Mouse (Mus musculus) lung, postnatal 0 days (tissue): ENCODE measurements around the gene Tnni2. TPM values are rescaled to one million over a fixed set of nuclear protein-coding genes. Genes with fewer than 3 reads are reported as not detected.
A peak's percentile ranks its signal among the peaks of the same experiment; 100 is the strongest.

Experiments used
- ATAC-seq: fragments of 200-750 bp; cut with Nextera tagmentation; 2 replicates; pipeline ENCODE4 v1.8.0; 2017; ENCODE audit warnings: moderate library complexity
- DNase-seq: peaks from one replicate; pipeline ENCODE4 v3.0.0-alpha.2; 2016; ENCODE audit warnings: low spot score
- H3K27ac ChIP-seq: fragments of 300-500 bp; sonication (generic); 2 replicates; pipeline ENCODE4 v1.5.1; 2014; ENCODE audit warnings: antibody characterized with exemption, mild to moderate bottlenecking, low read length, mixed read lengths
- H3K27me3 ChIP-seq: fragments of 300-500 bp; sonication (generic); replicated peaks from 2 replicates; pipeline ENCODE4 v1.6.1; 2014; ENCODE audit warnings: low read length, mixed read lengths; ENCODE audit not compliant: insufficient read depth
- H3K36me3 ChIP-seq: fragments of 300-500 bp; sonication (generic); 2 replicates; pipeline ENCODE4 v1.6.1; 2014; ENCODE audit warnings: low read length, mixed read lengths; ENCODE audit not compliant: insufficient read depth
- H3K4me1 ChIP-seq: fragments of 300-500 bp; sonication (generic); 2 replicates; pipeline ENCODE4 v1.6.1; 2014; ENCODE audit warnings: antibody characterized with exemption, low read depth, low read length, mixed read lengths; ENCODE audit not compliant: insufficient read depth
- H3K4me2 ChIP-seq: fragments of 300-500 bp; sonication (generic); replicated peaks from 2 replicates; pipeline ENCODE4 v1.6.1; 2014; ENCODE audit warnings: low read depth, mild to moderate bottlenecking, low read length, moderate library complexity, mixed read lengths
- H3K4me3 ChIP-seq: fragments of 300-500 bp; sonication (generic); 2 replicates; pipeline ENCODE4 v1.5.1; 2014; ENCODE audit warnings: low read depth, low read length
- H3K9ac ChIP-seq: fragments of 300-500 bp; sonication (generic); replicated peaks from 2 replicates; pipeline ENCODE4 v1.6.1; 2014; ENCODE audit warnings: low read depth, mild to moderate bottlenecking
- H3K9me3 ChIP-seq: fragments of 300-500 bp; sonication (generic); 2 replicates; pipeline ENCODE4 v1.6.1; 2016; ENCODE audit warnings: low read length, mixed read lengths
- CTCF ChIP-seq: IDR thresholded peaks from 2 replicates; pipeline ENCODE4 v1.5.1; 2016; ENCODE audit warnings: antibody characterized with exemption, mild to moderate bottlenecking
- EP300 ChIP-seq: IDR thresholded peaks from 2 replicates; pipeline ENCODE4 v1.6.1; 2016; ENCODE audit warnings: antibody characterized with exemption, mild to moderate bottlenecking, control low read depth
- whole genome bisulfite sequencing: fragments of 180-500 bp; shearing (Covaris S2); extraction: QIAGEN DNeasy Blood & Tissue Kit; methylation state at CpG from one replicate; pipeline ENCODE4 v1.1.7; 2014; 5-methylcytosine and 5-hydroxymethylcytosine counted together
- polyA plus RNA-seq: library from polyadenylated mRNA; unstranded; fragments of >200 nt; fragmentation: Nextera tagmentation; extraction: Ambion mirVana; gene quantifications from 2 replicates; pipeline ENCODE4 v1.2.1, GENCODE M21; 2015

Tnni2 gene
- polyA plus RNA-seq, 1 experiment from 2014 or later: 1.9 TPM

DNA sequence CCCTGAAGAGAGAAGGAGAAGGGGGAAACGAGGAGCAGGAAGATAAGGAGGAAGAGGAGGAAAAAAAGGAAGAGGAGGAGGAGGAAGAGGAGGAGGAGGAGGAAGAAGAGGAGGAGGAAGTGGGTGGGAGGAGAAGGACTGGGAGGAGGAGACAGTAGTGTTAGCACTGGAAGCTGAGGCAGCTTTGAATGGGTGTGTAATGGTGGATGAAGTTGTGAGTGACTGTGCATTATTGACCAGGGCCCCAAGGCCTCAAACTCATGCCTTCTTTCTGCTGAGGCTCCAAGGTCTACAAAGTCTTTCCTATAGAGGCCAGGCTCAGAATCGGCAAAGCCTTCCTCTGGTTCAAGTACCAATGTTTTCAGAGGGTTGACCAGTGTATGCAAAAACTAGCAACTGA lies 19.8 kb upstream of the Tnni2 start:
- TF ChIP-seq EP300 (no peak), CTCF (no peak)
- Histone ChIP-seq H3K27ac (no peak overlapping the region), H3K4me3 (no peak overlapping the region), H3K36me3 (no peaks in the 10 kb centered on the region), H3K27me3 (no peaks in the 10 kb centered on the region), H3K9me3 (no peaks in the 10 kb centered on the region), H3K4me2 (no peak overlapping the region), H3K9ac (no peak overlapping the region), H3K4me1 (no peaks in the 10 kb centered on the region)
- WGBS: 41% methylated on average over 2 of the region's 2 CpGs
- no peak for DNase-seq
- no peak for ATAC-seq

DNA sequence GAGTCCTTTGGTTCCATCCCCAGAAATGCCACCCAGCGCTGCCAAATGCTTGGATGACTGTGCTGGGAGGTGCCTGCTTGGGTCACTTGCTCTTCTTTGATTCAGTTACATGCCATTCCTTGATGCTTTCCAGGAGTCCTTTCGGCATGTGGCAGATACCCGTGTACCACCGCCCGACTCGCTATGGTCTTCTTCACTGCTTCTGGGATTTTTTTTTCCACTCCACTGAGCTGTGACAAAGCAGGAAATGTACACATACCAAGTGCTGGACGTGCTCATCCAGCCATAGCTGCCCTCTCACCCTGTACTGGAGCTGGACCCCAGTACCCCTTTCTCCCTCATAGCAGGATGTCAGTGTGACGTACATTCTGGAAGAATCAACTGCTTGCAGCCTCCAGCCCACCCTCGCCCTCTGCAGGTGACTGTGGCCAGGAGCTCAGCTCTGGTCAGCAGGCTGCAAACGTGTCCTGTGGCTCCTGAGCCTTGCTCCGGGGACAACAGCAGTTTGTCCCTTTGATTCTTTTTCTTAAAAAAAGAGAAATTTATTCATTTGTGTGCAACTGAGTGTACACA lies 15.9 kb upstream of the Tnni2 start:
- ATAC-seq (no peak), DNase-seq (no peak)
- Histone ChIP-seq H3K4me2 (no peak overlapping the region), H3K36me3 (no peaks in the 10 kb centered on the region), H3K9me3 (no peaks in the 10 kb centered on the region), H3K4me3 (no peak overlapping the region), H3K9ac (no peak overlapping the region), H3K27me3 (no peaks in the 10 kb centered on the region), H3K27ac (no peak overlapping the region), H3K4me1 (peaks cover 6% of the 10 kb centered on the region; the same call in 1 of the 2 replicates)
- 66% methylated on average over 11 of the region's 11 CpGs for WGBS
- TF ChIP-seq EP300 (no peak), CTCF (peak; percentile 68)

DNA sequence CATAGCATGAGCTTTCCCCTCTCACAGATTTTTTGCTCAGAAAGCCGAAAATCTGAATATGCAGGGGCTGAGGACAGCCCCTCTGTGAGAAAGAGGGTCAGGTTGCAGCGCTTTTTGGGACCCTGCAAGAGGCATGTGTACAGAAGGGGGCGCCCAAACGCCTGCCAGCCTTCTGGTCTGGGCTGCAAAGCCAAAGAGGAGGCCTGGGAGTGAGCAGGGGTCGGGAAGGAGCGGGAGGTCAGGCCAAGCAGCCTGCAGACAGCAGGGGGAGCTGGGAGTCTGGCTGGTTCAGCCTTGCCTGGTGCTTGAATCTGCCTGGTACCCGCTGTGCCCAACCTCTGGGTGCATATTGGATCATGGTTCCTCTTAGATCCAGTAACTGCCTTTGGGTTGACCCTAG lies 13.4 kb upstream of the Tnni2 start:
- peak; percentile 58 for DNase-seq
- TF ChIP-seq CTCF (peak; percentile 71), EP300 (no peak)
- 15% methylated on average over 7 of the region's 7 CpGs for WGBS
- no peak for ATAC-seq
- H3K4me1 ChIP-seq: peaks cover 14% of the 10 kb centered on the region; the same call in 1 of the 2 replicates
- no peak overlapping the region for H3K27ac ChIP-seq
- no peak overlapping the region for H3K9ac ChIP-seq
- no peak overlapping the region for H3K4me2 ChIP-seq
- no peaks in the 10 kb centered on the region for H3K36me3 ChIP-seq
- no peak overlapping the region for H3K4me3 ChIP-seq
- H3K9me3 ChIP-seq: no peaks in the 10 kb centered on the region
- H3K27me3 ChIP-seq: no peaks in the 10 kb centered on the region

DNA sequence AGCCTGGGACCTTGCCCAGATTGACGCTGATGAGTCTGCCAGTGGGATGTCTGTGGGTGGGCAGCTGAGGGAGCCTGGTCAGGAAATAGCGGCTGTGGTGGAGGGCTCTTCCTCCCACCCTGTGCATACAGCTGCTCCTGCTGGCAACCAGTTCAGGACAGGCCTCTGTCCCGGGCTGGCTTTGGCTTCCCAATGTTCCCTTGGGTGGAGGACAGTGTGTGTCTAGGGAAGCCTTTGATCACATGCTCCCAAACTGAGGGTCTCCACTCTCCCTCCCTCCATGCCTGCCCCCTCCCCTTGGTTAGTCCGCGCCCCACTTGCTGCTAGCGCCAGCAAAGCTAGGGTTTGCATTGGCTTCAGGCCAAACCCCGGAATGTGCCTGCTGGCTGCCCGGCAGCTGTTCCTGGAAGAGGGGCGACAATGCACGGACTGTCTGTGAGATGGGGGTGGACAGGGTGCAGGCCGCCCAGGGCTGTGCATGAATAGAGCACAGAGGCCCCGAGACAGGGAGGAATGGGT lies 11.4 kb upstream of the Tnni2 start:
- ATAC-seq (peak; percentile 75), DNase-seq (peak; percentile 65)
- H3K27ac ChIP-seq: peak overlapping the region; percentile 69
- TF ChIP-seq EP300 (no peak), CTCF (no peak)
- H3K4me1 ChIP-seq: peaks cover 20% of the 10 kb centered on the region
- no peak overlapping the region for H3K9ac ChIP-seq
- no peak overlapping the region for H3K4me3 ChIP-seq
- no peaks in the 10 kb centered on the region for H3K36me3 ChIP-seq
- no peaks in the 10 kb centered on the region for H3K9me3 ChIP-seq
- 18% methylated on average over 12 of the region's 12 CpGs for WGBS
- H3K4me2 ChIP-seq: no peak overlapping the region
- no peaks in the 10 kb centered on the region for H3K27me3 ChIP-seq

DNA sequence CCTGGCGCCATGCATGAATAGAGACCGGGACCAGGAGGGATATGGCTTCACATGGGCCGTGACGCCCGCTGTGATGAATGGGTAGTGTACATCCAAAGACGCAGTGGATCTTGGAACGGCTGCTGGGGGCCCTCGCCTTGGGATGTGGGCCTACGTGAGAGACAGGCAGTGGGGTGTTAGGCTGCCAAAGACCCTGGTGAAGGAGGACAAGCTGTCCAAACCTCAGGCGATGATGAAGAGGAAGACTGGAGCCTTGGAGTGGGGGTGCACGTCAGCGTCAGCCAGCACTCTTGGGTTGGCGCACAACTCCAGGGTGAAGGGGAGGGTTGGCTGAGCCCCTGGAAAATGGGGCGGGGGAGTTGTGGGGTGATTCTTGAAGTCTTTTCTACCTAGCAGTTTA lies 10.5 kb upstream of the Tnni2 start:
- no peak overlapping the region for H3K4me3 ChIP-seq
- 70% methylated on average over 14 of the region's 14 CpGs for WGBS
- peaks cover 20% of the 10 kb centered on the region for H3K4me1 ChIP-seq
- H3K9ac ChIP-seq: no peak overlapping the region
- no peak for TF ChIP-seq CTCF
- H3K9me3 ChIP-seq: no peaks in the 10 kb centered on the region
- H3K4me2 ChIP-seq: no peak overlapping the region
- no peaks in the 10 kb centered on the region for H3K27me3 ChIP-seq
- ATAC-seq (peak; percentile 47), DNase-seq (no peak)
- H3K27ac ChIP-seq: no peak overlapping the region
- no peaks in the 10 kb centered on the region for H3K36me3 ChIP-seq

DNA sequence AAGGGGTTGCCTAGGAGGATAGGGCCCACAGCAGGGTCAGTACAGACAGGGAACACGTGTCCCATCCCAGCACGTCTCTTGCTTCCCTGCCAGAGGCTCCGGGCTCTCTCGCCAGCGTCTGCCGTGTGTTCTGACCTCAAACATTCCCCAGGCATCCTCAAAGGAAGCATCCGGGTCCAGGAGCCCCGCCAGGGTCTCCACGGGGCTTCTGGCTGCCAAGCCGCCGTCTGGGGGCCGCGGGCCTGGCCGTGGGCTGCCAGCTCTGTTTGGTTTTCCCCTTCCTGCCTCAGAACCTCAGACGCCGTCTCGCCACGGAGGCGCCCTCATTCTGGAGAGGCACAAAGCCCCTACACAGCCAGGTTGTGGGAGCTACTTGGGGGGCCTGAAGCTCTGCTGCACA lies 8.0 kb upstream of the Tnni2 start:
- Histone ChIP-seq H3K9me3 (no peaks in the 10 kb centered on the region), H3K4me3 (no peak overlapping the region), H3K27ac (no peak overlapping the region), H3K27me3 (no peaks in the 10 kb centered on the region), H3K9ac (no peak overlapping the region), H3K4me1 (peaks cover 20% of the 10 kb centered on the region), H3K4me2 (no peak overlapping the region; the same call in 1 of the 2 replicates), H3K36me3 (no peaks in the 10 kb centered on the region)
- DNase-seq: no peak
- WGBS: 16% methylated on average over 19 of the region's 19 CpGs
- ATAC-seq: no peak
- TF ChIP-seq EP300 (no peak), CTCF (no peak)
